Mouse (Mus musculus) thymus, adult 2 months (tissue): ENCODE measurements around the gene Tmprss11b. TPM values are rescaled to one million over a fixed set of nuclear protein-coding genes. Genes with fewer than 3 reads are reported as not detected.
"Not testable (repeated sequence)": the region's sequence is repeated elsewhere in the genome, so short reads cannot be mapped to it uniquely, and the experiment has no call there.

ENCODE experiments used
- DNase-seq: peaks from one replicate; pipeline ENCODE4 v3.0.0; 2021
- H3K27ac ChIP-seq: fragments of 200-500 bp; 2 replicates; pipeline ENCODE4 v1.5.1; 2012; ENCODE audit warnings: low read length, control low read depth; ENCODE audit not compliant: control insufficient read depth, insufficient read depth
- H3K27me3 ChIP-seq: fragments of 200-500 bp; 2 replicates; pipeline ENCODE4 v1.6.1; 2012; ENCODE audit warnings: mild to moderate bottlenecking, low read length, moderate library complexity, mixed read lengths; ENCODE audit not compliant: control insufficient read depth, insufficient read depth
- H3K36me3 ChIP-seq: fragments of 200-500 bp; 2 replicates; pipeline ENCODE4 v1.6.1; 2012; ENCODE audit warnings: mild to moderate bottlenecking, low read length, moderate library complexity; ENCODE audit not compliant: control insufficient read depth, insufficient read depth
- H3K4me1 ChIP-seq: fragments of 200-500 bp; replicated peaks from 2 replicates; pipeline ENCODE4 v1.6.1; 2012; ENCODE audit warnings: low read length; ENCODE audit not compliant: control insufficient read depth, insufficient read depth
- H3K4me3 ChIP-seq: fragments of 200-500 bp; 2 replicates; pipeline ENCODE4 v1.5.1; 2012; ENCODE audit warnings: mild to moderate bottlenecking, low read length, control low read depth, moderate library complexity; ENCODE audit not compliant: control insufficient read depth, insufficient read depth
- CTCF ChIP-seq: fragments of 200-500 bp; IDR thresholded peaks from 2 replicates; pipeline ENCODE4 v1.5.1; 2012; ENCODE audit warnings: mild to moderate bottlenecking, control low read depth, low read length, moderate library complexity, borderline replicate concordance; ENCODE audit not compliant: control insufficient read depth, poor library complexity, insufficient read depth; ENCODE audit errors: extremely low read depth
- POLR2A ChIP-seq: fragments of 200-500 bp; IDR thresholded peaks from 2 replicates; pipeline ENCODE4 v1.6.1; 2012; ENCODE audit warnings: mild to moderate bottlenecking, low read length, control low read depth, moderate library complexity; ENCODE audit not compliant: control insufficient read depth, poor library complexity, insufficient read depth; ENCODE audit errors: extremely low read depth
- WGBS: fragments of 180-500 bp; shearing (Covaris S2); methylation state at CpG from one replicate; pipeline ENCODE4 v1.1.7; 2018; 5-methylcytosine and 5-hydroxymethylcytosine counted together
- polyA plus RNA-seq: library from polyadenylated mRNA; depleted of rRNA; stranded (reverse); fragments of >200 nt; gene quantifications from 2 replicates; pipeline ENCODE4 v1.2.3, GENCODE M21; 2012; rRNA removed

Gene Tmprss11b
- polyA plus RNA-seq: 0.03 TPM in 1 of 2 replicates, not detected in the other

DNA sequence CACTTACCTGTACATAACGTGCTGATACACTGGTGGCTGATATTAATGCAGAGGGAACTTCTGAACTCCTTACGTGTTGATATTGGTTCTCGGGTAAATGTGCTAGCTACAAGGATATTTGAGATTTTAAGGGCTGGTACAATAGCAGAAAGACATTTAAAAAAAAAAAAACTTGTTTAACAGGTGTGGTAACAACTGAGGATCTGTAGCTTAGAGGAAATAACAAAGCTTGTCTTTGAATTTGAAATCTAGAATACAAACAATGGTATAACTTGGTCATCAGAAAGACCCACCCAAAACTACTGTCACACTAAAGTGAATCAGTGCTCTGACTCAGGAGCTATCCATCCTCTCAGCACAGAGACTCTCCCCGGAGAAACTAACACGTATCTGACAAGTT, at the start of gene Tmprss11b:
TSS of gene Tmprss11b (minus strand) at position 101 of the 400 bp plus-strand sequence.
- Histone ChIP-seq H3K4me1 (no peaks in the 10 kb centered on the region), H3K4me3 (no peak within 1 kb of the TSS)

DNA sequence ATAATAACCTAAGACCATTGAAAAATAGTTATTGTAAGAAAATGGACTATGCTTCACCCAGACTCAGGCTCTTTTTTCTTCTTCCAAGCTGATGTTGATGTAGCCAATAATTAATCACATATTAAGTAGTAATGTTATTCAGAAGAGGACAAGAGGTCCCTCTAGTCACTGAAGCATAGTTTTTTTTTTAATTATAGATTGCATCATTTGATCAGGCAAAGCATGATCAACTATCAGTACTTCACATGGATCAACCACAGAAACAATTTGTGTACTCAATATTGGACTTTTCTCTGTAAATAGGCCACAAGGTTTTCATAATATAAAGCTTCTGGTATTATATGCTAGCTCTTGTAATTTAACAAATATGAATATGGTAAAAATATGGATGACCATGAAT, 48.9 kb upstream of the Tmprss11b start:
- H3K27me3 ChIP-seq: no peaks in the 10 kb centered on the region
- DNase-seq: no peak
- H3K36me3 ChIP-seq: no peaks in the 10 kb centered on the region
- no peaks in the 10 kb centered on the region for H3K4me1 ChIP-seq
- no peak overlapping the region for H3K27ac ChIP-seq
- no peak overlapping the region for H3K4me3 ChIP-seq
- no peak for TF ChIP-seq POLR2A
- no peak for TF ChIP-seq CTCF

More for the DNA sequence above, at the start of gene Tmprss11b:
- TF ChIP-seq POLR2A (no peak), CTCF (no peak)
- no peak within 1 kb of the TSS for H3K27ac ChIP-seq
- no peaks in the 10 kb centered on the region for H3K27me3 ChIP-seq
- WGBS: 85% methylated on average over 5 of the region's 5 CpGs
- DNase-seq: no peak
- H3K36me3 ChIP-seq: no peaks in the 10 kb centered on the region

DNA sequence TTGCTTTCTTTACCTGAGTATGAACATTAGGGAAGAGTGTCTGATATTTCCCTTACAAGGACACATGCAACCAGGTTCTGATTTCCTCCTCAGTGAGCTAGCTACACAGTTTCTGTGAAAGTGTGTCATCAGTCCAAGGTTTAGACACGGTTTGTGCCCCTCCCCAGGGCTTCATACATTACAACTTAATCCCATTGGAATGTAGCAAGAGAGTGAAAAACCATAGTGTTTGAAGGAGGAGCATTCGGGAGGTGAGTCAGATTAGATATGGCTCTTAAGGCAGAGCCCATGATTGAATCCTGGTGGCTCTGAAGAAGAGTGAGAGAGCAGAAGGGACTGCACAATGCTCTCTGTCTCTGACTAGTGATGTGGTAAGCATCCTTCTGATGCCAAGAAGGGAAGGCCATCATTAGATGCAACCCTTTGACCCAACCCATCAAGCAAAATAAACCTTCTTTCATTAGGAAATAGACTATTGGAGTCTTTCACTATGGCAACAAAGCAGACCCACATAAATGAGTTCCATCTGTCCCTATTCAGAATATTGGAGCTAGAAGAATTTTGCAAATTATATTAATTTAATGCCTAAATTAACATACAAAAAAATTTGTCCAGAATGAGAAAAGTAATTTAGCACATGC, 46.8 kb upstream of the Tmprss11b start:
- TF ChIP-seq POLR2A (no peak), CTCF (no peak)
- no peak overlapping the region for H3K4me3 ChIP-seq
- H3K36me3 ChIP-seq: no peaks in the 10 kb centered on the region
- 64% methylated on average over 2 of the region's 2 CpGs for WGBS
- H3K4me1 ChIP-seq: no peaks in the 10 kb centered on the region
- no peak overlapping the region for H3K27ac ChIP-seq
- H3K27me3 ChIP-seq: no peaks in the 10 kb centered on the region
- DNase-seq: no peak

DNA sequence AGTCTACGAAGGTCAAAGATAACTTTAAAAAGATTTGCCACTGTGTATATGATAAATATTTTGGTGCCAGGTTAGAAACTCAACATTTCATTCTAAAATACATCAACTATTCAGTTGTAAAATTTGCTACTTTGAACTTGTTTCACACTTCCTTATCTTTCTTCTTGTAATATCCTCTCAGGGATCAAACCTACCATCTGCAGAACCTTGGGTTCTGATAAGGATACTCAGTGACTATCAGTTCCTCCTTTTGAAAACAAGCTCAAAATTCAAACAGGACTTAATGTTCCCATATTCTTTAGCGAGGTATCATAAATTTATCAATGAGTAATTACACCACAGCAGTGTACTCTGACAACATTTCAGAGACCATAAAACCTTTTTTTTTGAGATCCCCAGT, 38.8 kb upstream of the Tmprss11b start:
- TF ChIP-seq CTCF (no peak), POLR2A (no peak)
- H3K4me3 ChIP-seq: no peak overlapping the region
- WGBS: 15% methylated on average over 2 of the region's 2 CpGs

DNA sequence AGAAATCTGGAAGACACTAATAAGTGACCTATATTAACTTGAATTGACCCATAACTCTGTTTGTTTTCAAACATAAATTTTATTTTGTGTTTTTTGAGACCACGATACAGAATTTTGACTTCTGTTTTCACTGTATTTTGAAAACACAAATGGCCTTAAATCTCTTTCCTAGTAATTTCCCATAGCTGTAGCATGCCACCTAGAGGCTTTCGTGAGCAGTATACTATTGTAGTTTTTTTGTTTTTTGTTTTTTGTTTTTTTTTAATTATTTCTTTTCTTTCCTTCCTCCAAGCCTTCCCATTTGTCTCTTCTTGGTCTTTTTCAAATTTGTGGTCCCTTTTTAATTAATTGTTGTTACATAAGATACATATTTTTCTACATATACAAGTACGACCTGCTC, 28.8 kb upstream of the Tmprss11b start:
- 76% methylated on average over 3 of the region's 3 CpGs for WGBS
- Histone ChIP-seq H3K27me3 (no peaks in the 10 kb centered on the region), H3K27ac (no peak overlapping the region), H3K36me3 (no peaks in the 10 kb centered on the region), H3K4me3 (no peak overlapping the region), H3K4me1 (no peaks in the 10 kb centered on the region)
- no peak for DNase-seq
- TF ChIP-seq CTCF (no peak), POLR2A (no peak)

More for the DNA sequence above, 38.8 kb upstream of the Tmprss11b start:
- Histone ChIP-seq H3K36me3 (no peaks in the 10 kb centered on the region), H3K4me1 (no peaks in the 10 kb centered on the region), H3K27ac (no peak overlapping the region), H3K27me3 (no peaks in the 10 kb centered on the region)
- DNase-seq: no peak

DNA sequence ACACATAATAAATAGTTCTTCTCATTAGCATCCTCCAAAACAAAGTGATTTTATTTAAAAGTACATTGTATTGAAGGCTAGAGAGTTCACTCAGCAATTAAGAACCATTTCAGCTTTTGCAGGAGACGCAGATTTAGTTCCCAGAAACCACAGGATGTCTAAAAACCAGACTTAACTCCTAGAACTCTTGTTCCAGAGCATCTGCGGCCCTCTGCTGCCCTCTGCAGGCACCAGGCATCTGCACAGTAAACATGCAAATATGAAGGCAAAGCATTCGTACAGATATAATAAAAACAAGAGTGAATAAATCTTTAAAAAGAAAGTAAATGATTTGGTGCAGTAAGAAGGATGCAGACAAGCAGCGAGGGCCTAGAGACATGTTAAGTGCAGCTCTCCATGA, 8.5 kb upstream of the Tmprss11b start:
- 59% methylated on average over 4 of the region's 4 CpGs for WGBS
- no peaks in the 10 kb centered on the region for H3K4me1 ChIP-seq
- no peak overlapping the region for H3K27ac ChIP-seq
- TF ChIP-seq CTCF: no peak
- no peak for TF ChIP-seq POLR2A
- no peaks in the 10 kb centered on the region for H3K36me3 ChIP-seq
- no peaks in the 10 kb centered on the region for H3K27me3 ChIP-seq
- H3K4me3 ChIP-seq: no peak overlapping the region
- DNase-seq: peak; percentile 13

DNA sequence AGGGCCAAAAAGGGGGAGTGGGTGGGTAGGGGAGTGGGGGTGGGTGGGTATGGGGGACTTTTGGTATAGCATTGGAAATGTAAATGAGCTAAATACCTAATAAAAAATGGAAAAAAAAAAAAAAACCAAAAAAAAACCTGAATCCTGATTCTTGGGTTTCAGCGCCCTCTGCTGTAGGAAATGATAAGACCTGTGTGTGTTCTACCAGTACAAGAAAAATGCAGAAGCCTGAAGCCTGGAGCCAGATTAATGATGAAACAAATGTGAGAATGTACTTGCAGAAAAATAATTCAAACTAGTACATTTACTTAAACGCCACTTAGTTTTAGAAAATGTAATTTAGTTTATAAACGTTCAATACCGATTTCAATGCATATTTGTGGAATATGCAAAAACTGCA, 27.0 kb downstream of the Tmprss11b start:
- H3K27me3 ChIP-seq, H3K4me1 ChIP-seq, H3K4me3 ChIP-seq, H3K36me3 ChIP-seq, DNase-seq, H3K27ac ChIP-seq: not testable (repeated sequence)
- WGBS: 40% methylated on average over 4 of the region's 4 CpGs
